Mouse (Mus musculus): ENCODE results near the gene Fam172a.
A peak's percentile ranks its signal among the peaks of the same experiment; 100 is the strongest.

Gene Fam172a

GRCm38 (mm10) chr13:78186340-78186946, 484.6 kb downstream of the Fam172a start:
- Histone ChIP-seq H3K36me3 (ENCODE audit: control insufficient read depth, insufficient read depth, low read length, poor library complexity, severe bottlenecking) (no peaks in the 10 kb centered on the region), H3K27me3 (ENCODE audit: control insufficient read depth, insufficient read depth, low read length, poor library complexity, severe bottlenecking) (peaks cover 3% of the 10 kb centered on the region; the same call in 1 of the 2 replicates)
- DNase-seq (ENCODE audit: low read depth, low spot score) = peak; percentile 33

GRCm38 (mm10) chr13:78187833-78188232, 486.0 kb downstream of the Fam172a start:
- Histone ChIP-seq H3K36me3 (ENCODE audit: control insufficient read depth, insufficient read depth, low read length, poor library complexity, severe bottlenecking) (no peaks in the 10 kb centered on the region), H3K27me3 (ENCODE audit: control insufficient read depth, insufficient read depth, low read length, poor library complexity, severe bottlenecking) (peaks cover 3% of the 10 kb centered on the region; the same call in 1 of the 2 replicates)
- DNase-seq (ENCODE audit: low read depth, low spot score) = no peak

- Histone ChIP-seq H3K36me3 (ENCODE audit: control insufficient read depth, insufficient read depth, low read length, poor library complexity, severe bottlenecking) (no peaks in the 10 kb centered on the region), H3K27me3 (ENCODE audit: control insufficient read depth, insufficient read depth, low read length, poor library complexity, severe bottlenecking) (no peaks in the 10 kb centered on the region)
- DNase-seq (ENCODE audit: low read depth, low spot score) = no peak
These were observed 487.8 kb downstream of the Fam172a start for GRCm38 (mm10) chr13:78189586-78189985.

- DNase-seq (ENCODE audit: low read depth, low spot score) = no peak
- peaks cover 2% of the 10 kb centered on the region; the same call in 1 of the 2 replicates for H3K27me3 ChIP-seq (ENCODE audit: control insufficient read depth, insufficient read depth, low read length, poor library complexity, severe bottlenecking)
- H3K36me3 ChIP-seq (ENCODE audit: control insufficient read depth, insufficient read depth, low read length, poor library complexity, severe bottlenecking) = no peaks in the 10 kb centered on the region
These were observed 491.4 kb downstream of the Fam172a start for GRCm38 (mm10) chr13:78193211-78193610.

- no peak for DNase-seq (ENCODE audit: low read depth, low spot score)
- H3K27me3 ChIP-seq (ENCODE audit: control insufficient read depth, insufficient read depth, low read length, poor library complexity, severe bottlenecking) = peaks cover 3% of the 10 kb centered on the region
- H3K36me3 ChIP-seq (ENCODE audit: control insufficient read depth, insufficient read depth, low read length, poor library complexity, severe bottlenecking) = no peaks in the 10 kb centered on the region
These were observed 492.5 kb downstream of the Fam172a start for GRCm38 (mm10) chr13:78194135-78194849.

GRCm38 (mm10) chr13:78194850-78195600, 493.2 kb downstream of the Fam172a start:
- DNase-seq (ENCODE audit: low read depth, low spot score) = no peak
- Histone ChIP-seq H3K27me3 (ENCODE audit: control insufficient read depth, insufficient read depth, low read length, poor library complexity, severe bottlenecking) (peaks cover 4% of the 10 kb centered on the region), H3K36me3 (ENCODE audit: control insufficient read depth, insufficient read depth, low read length, poor library complexity, severe bottlenecking) (no peaks in the 10 kb centered on the region)

- H3K27me3 ChIP-seq (ENCODE audit: control insufficient read depth, insufficient read depth, low read length, poor library complexity, severe bottlenecking) = peaks cover 4% of the 10 kb centered on the region
- no peak for DNase-seq (ENCODE audit: low read depth, low spot score)
- H3K36me3 ChIP-seq (ENCODE audit: control insufficient read depth, insufficient read depth, low read length, poor library complexity, severe bottlenecking) = no peaks in the 10 kb centered on the region
These were observed 493.8 kb downstream of the Fam172a start for GRCm38 (mm10) chr13:78195601-78196115.

- no peaks in the 10 kb centered on the region for H3K36me3 ChIP-seq (ENCODE audit: control insufficient read depth, insufficient read depth, low read length, poor library complexity, severe bottlenecking)
- H3K27me3 ChIP-seq (ENCODE audit: control insufficient read depth, insufficient read depth, low read length, poor library complexity, severe bottlenecking) = peaks cover 4% of the 10 kb centered on the region
- DNase-seq (ENCODE audit: low read depth, low spot score) = no peak
These were observed 494.5 kb downstream of the Fam172a start for GRCm38 (mm10) chr13:78196236-78196796.

GRCm38 (mm10) chr13:78197286-78197818, 495.5 kb downstream of the Fam172a start:
- peaks cover 4% of the 10 kb centered on the region for H3K27me3 ChIP-seq (ENCODE audit: control insufficient read depth, insufficient read depth, low read length, poor library complexity, severe bottlenecking)
- no peaks in the 10 kb centered on the region for H3K36me3 ChIP-seq (ENCODE audit: control insufficient read depth, insufficient read depth, low read length, poor library complexity, severe bottlenecking)
- no peak for DNase-seq (ENCODE audit: low read depth, low spot score)

GRCm38 (mm10) chr13:78197819-78198390, 496.1 kb downstream of the Fam172a start:
- DNase-seq (ENCODE audit: low read depth, low spot score) = no peak
- H3K27me3 ChIP-seq (ENCODE audit: control insufficient read depth, insufficient read depth, low read length, poor library complexity, severe bottlenecking) = peaks cover 4% of the 10 kb centered on the region
- no peaks in the 10 kb centered on the region for H3K36me3 ChIP-seq (ENCODE audit: control insufficient read depth, insufficient read depth, low read length, poor library complexity, severe bottlenecking)

GRCm38 (mm10) chr13:78198391-78198870, 496.6 kb downstream of the Fam172a start:
- no peaks in the 10 kb centered on the region for H3K36me3 ChIP-seq (ENCODE audit: control insufficient read depth, insufficient read depth, low read length, poor library complexity, severe bottlenecking)
- no peak for DNase-seq (ENCODE audit: low read depth, low spot score)
- peaks cover 4% of the 10 kb centered on the region for H3K27me3 ChIP-seq (ENCODE audit: control insufficient read depth, insufficient read depth, low read length, poor library complexity, severe bottlenecking)

- peaks cover 4% of the 10 kb centered on the region for H3K27me3 ChIP-seq (ENCODE audit: control insufficient read depth, insufficient read depth, low read length, poor library complexity, severe bottlenecking)
- no peaks in the 10 kb centered on the region for H3K36me3 ChIP-seq (ENCODE audit: control insufficient read depth, insufficient read depth, low read length, poor library complexity, severe bottlenecking)
- no peak for DNase-seq (ENCODE audit: low read depth, low spot score)
These were observed 497.2 kb downstream of the Fam172a start for GRCm38 (mm10) chr13:78198871-78199641.

- Histone ChIP-seq H3K36me3 (ENCODE audit: control insufficient read depth, insufficient read depth, low read length, poor library complexity, severe bottlenecking) (no peaks in the 10 kb centered on the region), H3K27me3 (ENCODE audit: control insufficient read depth, insufficient read depth, low read length, poor library complexity, severe bottlenecking) (peaks cover 4% of the 10 kb centered on the region)
- DNase-seq (ENCODE audit: low read depth, low spot score) = no peak
These were observed 497.9 kb downstream of the Fam172a start, which contains the start of gene Nr2f1 for GRCm38 (mm10) chr13:78199642-78200160. Nr2f1 (minus strand) TSS chr13:78199757.

Measured in splenic B cell, adult 2 months (primary cell).